Mouse (Mus musculus) liver, adult 2 months (tissue): ENCODE data around the gene Prune1.

Experiments used
- CTCF ChIP-seq: fragments of 200-500 bp; IDR thresholded peaks from 2 replicates; pipeline ENCODE4 v1.5.1; 2011; ENCODE audit warnings: low read depth, low read length, control low read depth
- POLR2A ChIP-seq: fragments of 200-500 bp; IDR thresholded peaks from 2 replicates; pipeline ENCODE4 v1.6.1; 2011; ENCODE audit warnings: low read length, control low read depth; ENCODE audit not compliant: insufficient read depth; ENCODE audit errors: extremely low read depth

DNA sequence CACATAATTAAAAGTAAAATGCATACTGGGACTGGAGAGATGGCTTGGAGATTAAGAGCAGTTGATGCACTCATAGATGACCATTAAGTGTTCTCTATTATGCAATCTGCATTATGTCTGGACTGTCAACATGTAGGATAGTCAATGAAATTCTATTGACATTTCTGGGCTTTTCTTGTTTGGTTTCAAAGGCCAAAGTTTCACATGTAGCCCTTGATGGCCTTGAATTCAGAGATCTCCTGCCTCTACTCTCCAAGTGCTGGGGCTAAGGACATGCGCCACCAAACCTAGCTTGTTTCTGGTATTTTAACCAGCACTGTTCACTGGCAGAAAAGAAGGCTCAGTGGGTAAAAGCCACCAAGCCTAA is 68.3 kb downstream of the Prune1 start:
- TF ChIP-seq CTCF (no peak), POLR2A (no peak)
